Mouse (Mus musculus) stomach, embryonic 16.5 days (tissue): ENCODE measurements around the gene Snd1. TPM values are rescaled to one million over a fixed set of nuclear protein-coding genes. Genes with fewer than 3 reads are reported as not detected.

Experiments
- ATAC-seq: fragments of 200-750 bp; cut with Nextera tagmentation; 2 replicates; pipeline ENCODE4 v1.8.0; 2017; ENCODE audit warnings: moderate number of reproducible peaks, moderate TSS enrichment; ENCODE audit not compliant: insufficient read depth, low FRiP score
- H3K27ac ChIP-seq: fragments of 300-500 bp; sonication (generic); 2 replicates; pipeline ENCODE4 v1.5.1; 2014; ENCODE audit warnings: low read length
- H3K27me3 ChIP-seq: fragments of 300-500 bp; sonication (generic); 2 replicates; pipeline ENCODE4 v1.6.1; 2014; ENCODE audit warnings: low read length, control low read depth, mixed read lengths; ENCODE audit not compliant: control insufficient read depth, insufficient read depth
- H3K36me3 ChIP-seq: fragments of 300-500 bp; sonication (generic); 2 replicates; pipeline ENCODE4 v1.6.1; 2014; ENCODE audit warnings: low read length; ENCODE audit not compliant: control insufficient read depth, insufficient read depth
- H3K4me1 ChIP-seq: fragments of 300-500 bp; sonication (generic); 2 replicates; pipeline ENCODE4 v1.6.1; 2014; ENCODE audit warnings: low read length, control low read depth, mixed read lengths; ENCODE audit not compliant: control insufficient read depth, insufficient read depth
- H3K4me2 ChIP-seq: fragments of 300-500 bp; sonication (generic); 2 replicates; pipeline ENCODE4 v1.6.1; 2014; ENCODE audit warnings: low read depth, low read length, mixed read lengths
- H3K4me3 ChIP-seq: fragments of 300-500 bp; sonication (generic); replicated peaks from 2 replicates; pipeline ENCODE4 v1.5.1; 2014; ENCODE audit warnings: mild to moderate bottlenecking, low read length
- H3K9ac ChIP-seq: fragments of 300-500 bp; sonication (generic); 2 replicates; pipeline ENCODE4 v1.6.1; 2014; ENCODE audit warnings: low read length
- H3K9me3 ChIP-seq: fragments of 300-500 bp; sonication (generic); replicated peaks from 2 replicates; pipeline ENCODE4 v1.6.1; 2016; ENCODE audit warnings: low read length, control low read depth; ENCODE audit not compliant: control insufficient read depth
- WGBS: fragments of 180-500 bp; shearing (Covaris S2); extraction: QIAGEN DNeasy Blood & Tissue Kit; methylation state at CpG from one replicate; pipeline ENCODE4 v1.1.7; 2014; 5-methylcytosine and 5-hydroxymethylcytosine counted together
- polyA plus RNA-seq: library from polyadenylated mRNA; unstranded; fragments of >200 nt; fragmentation: Nextera tagmentation; extraction: Ambion mirVana; gene quantifications from 2 replicates; pipeline ENCODE4 v1.2.1, GENCODE M21; 2015

The Snd1 gene
- polyA plus RNA-seq, 1 experiment from 2014 or later, result 136 TPM

DNA sequence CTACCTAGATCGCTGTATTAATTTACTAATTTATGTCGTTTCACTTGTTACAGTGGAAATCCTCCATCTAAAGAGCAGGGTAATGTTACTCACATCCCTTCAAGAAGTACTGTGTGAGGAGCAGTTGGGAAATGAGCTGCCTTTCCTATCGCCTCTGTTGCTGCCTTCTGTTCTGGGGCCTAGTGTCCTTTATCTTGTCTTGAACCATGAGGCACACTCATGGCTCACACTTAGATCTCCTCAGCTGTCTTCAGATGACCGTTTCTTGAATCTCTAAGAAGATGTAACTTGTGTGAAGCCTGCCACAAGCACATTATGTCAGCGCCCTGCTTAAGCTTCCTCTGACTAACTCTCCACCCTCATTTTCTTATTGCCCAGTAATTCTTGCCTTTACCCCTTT lies 147.0 kb downstream of the Snd1 start:
- Histone ChIP-seq H3K27ac (peak overlapping the region; percentile 24; the same call in 1 of the 2 replicates), H3K27me3 (no peaks in the 10 kb centered on the region), H3K4me3 (no peak overlapping the region), H3K9ac (no peak overlapping the region), H3K9me3 (no peaks in the 10 kb centered on the region), H3K4me1 (peaks cover 22% of the 10 kb centered on the region), H3K36me3 (0 out of 2 replicates have a peak, but pooled peaks cover 3% of the 10 kb centered on the region), H3K4me2 (no peak overlapping the region)
- ATAC-seq, result no peak
- whole genome bisulfite sequencing, result 87% methylated on average over 5 of the region's 5 CpGs

GRCm38 (mm10) chr6:28622522-28622921 lies 147.6 kb downstream of the Snd1 start:
- H3K9ac ChIP-seq, result no peak overlapping the region
- H3K27me3 ChIP-seq, result no peaks in the 10 kb centered on the region
- H3K4me1 ChIP-seq, result peaks cover 22% of the 10 kb centered on the region
- ATAC-seq, result 0 out of 2 replicates have a peak, but pooled peaks have one; percentile 25
- 54% methylated on average over 6 of the region's 6 CpGs for WGBS
- H3K4me2 ChIP-seq, result no peak overlapping the region
- H3K4me3 ChIP-seq, result no peak overlapping the region
- no peak overlapping the region for H3K27ac ChIP-seq
- H3K9me3 ChIP-seq, result no peaks in the 10 kb centered on the region
- H3K36me3 ChIP-seq, result 0 out of 2 replicates have a peak, but pooled peaks cover 6% of the 10 kb centered on the region

DNA sequence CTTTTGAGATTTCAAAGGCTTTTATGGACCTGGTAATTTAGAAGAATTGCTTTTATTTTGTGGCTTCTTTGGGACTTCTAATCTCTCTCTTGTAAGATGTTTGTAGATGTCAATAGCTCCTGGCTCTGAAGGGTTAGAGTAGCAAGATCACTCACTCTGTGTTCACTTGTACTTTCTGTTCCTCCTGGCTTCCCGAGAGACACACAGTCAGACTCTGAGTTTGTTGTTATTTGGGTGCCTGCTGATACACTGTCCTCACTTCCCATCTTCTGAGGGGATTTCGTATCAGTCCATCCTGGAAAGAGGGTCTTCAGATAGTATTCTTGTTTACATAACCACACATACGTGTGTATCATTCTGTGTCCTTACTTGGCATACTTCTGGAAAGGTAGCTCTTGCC lies 148.0 kb downstream of the Snd1 start:
- Histone ChIP-seq H3K4me3 (no peak overlapping the region), H3K27me3 (no peaks in the 10 kb centered on the region), H3K4me1 (peaks cover 19% of the 10 kb centered on the region), H3K27ac (no peak overlapping the region; the same call in 1 of the 2 replicates), H3K9ac (no peak overlapping the region), H3K9me3 (no peaks in the 10 kb centered on the region), H3K4me2 (no peak overlapping the region), H3K36me3 (0 out of 2 replicates have a peak, but pooled peaks cover 6% of the 10 kb centered on the region)
- ATAC-seq, result no peak
- WGBS, result 80% methylated on average over 3 of the region's 3 CpGs

DNA sequence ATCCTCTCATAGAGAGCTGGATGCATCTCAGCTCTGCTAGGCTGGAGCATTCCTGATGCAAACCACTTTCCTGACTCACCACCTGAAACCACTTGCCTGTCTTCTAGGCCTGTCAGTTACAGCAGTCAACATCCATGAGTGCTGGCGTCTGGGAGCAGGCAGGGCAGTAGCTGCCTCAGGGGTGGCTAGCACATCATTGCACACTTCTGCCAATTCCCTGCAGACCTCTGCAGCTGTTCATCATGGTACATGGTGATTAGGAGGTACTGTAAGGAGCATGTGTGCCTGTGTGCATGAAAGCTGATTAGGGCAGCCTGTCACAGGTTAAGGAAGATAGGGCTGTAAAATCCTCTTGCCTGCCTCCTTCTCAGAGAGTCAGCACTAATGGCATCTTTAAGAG lies 153.5 kb downstream of the Snd1 start:
- Histone ChIP-seq H3K4me2 (no peak overlapping the region), H3K27me3 (no peaks in the 10 kb centered on the region), H3K36me3 (0 out of 2 replicates have a peak, but pooled peaks cover 6% of the 10 kb centered on the region), H3K9ac (no peak overlapping the region), H3K27ac (no peak overlapping the region), H3K4me3 (no peak overlapping the region), H3K4me1 (peaks cover 7% of the 10 kb centered on the region; the same call in 1 of the 2 replicates), H3K9me3 (no peaks in the 10 kb centered on the region)
- 55% methylated on average over 1 of the region's 1 CpGs for whole genome bisulfite sequencing
- no peak for ATAC-seq

DNA sequence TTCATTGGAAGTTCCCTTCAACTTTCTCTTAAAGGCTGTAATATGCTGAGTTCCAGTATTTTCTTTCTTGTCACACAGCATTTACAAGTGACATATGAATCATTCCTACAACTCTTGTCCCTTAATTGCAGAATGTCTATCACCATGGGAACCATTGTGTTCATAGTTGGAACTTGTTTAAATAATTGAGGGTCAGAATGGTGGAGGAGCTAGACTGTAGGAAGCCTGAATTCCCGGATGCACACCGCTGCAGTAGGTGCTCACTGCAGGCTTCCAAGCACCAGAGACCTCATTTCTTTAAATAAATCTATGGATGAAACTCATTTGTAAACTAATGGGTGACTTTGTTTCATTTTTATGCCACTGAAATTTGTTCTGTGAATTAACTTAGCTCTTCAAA lies 154.9 kb downstream of the Snd1 start:
- no peaks in the 10 kb centered on the region for H3K27me3 ChIP-seq
- ATAC-seq, result no peak
- no peak overlapping the region for H3K9ac ChIP-seq
- H3K27ac ChIP-seq, result no peak overlapping the region
- H3K4me3 ChIP-seq, result no peak overlapping the region
- peaks cover 7% of the 10 kb centered on the region; the same call in 1 of the 2 replicates for H3K4me1 ChIP-seq
- H3K36me3 ChIP-seq, result 0 out of 2 replicates have a peak, but pooled peaks cover 6% of the 10 kb centered on the region
- no peaks in the 10 kb centered on the region for H3K9me3 ChIP-seq
- no peak overlapping the region for H3K4me2 ChIP-seq
- WGBS, result 61% methylated on average over 2 of the region's 2 CpGs

DNA sequence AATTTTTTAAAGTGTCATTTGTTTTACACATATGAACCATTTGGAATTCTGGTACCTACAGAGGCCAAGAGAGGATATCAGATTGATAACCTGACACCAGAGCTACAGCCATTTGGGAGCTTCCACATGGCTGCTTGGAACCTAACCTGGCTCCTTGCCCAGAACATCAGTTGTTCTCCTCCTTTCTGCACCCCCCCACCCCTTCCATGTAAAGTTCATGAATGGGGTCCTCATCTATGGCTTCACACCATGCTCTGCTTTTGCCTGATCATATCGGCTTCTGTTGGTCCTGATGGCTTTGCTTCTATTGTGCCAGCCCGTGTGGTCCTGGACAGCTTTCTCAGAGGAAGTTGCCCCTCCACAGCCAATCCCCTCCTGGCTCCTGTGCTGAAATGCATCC lies 156.0 kb downstream of the Snd1 start:
- no peaks in the 10 kb centered on the region for H3K27me3 ChIP-seq
- H3K4me1 ChIP-seq, result peaks cover 7% of the 10 kb centered on the region; the same call in 1 of the 2 replicates
- H3K4me3 ChIP-seq, result no peak overlapping the region
- no peak overlapping the region for H3K4me2 ChIP-seq
- no peak overlapping the region for H3K27ac ChIP-seq
- no peaks in the 10 kb centered on the region for H3K9me3 ChIP-seq
- no peak for ATAC-seq
- H3K36me3 ChIP-seq, result 0 out of 2 replicates have a peak, but pooled peaks cover 6% of the 10 kb centered on the region
- no peak overlapping the region for H3K9ac ChIP-seq
- WGBS, result 71% methylated on average over 2 of the region's 2 CpGs

GRCm38 (mm10) chr6:28633120-28633519 lies 158.2 kb downstream of the Snd1 start:
- Histone ChIP-seq H3K27me3 (no peaks in the 10 kb centered on the region), H3K36me3 (no peaks in the 10 kb centered on the region), H3K9ac (no peak overlapping the region), H3K27ac (no peak overlapping the region), H3K4me2 (no peak overlapping the region), H3K4me1 (peaks cover 7% of the 10 kb centered on the region; the same call in 1 of the 2 replicates), H3K4me3 (no peak overlapping the region), H3K9me3 (no peaks in the 10 kb centered on the region)
- no peak for ATAC-seq
- WGBS, result 50% methylated on average over 2 of the region's 2 CpGs

DNA sequence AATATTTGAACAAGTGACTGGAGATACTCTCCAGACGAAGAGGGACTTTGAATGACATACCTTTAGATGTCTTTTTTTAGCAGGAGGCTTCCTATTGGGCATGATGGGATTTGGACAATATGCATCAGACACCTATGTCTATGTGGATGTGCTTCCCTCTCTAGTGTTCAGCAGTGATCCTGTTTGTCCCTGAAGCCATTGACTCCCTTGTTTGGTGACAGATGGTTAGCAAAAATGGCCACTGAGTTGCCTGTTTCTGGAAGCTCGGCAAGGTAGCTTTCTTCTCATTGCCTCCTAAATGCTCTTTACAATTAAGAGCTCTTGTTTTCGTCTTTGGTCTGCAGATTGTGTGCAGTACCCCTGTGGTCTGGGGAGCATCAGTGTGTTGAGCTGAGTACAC lies 158.7 kb downstream of the Snd1 start:
- Histone ChIP-seq H3K36me3 (no peaks in the 10 kb centered on the region), H3K27me3 (no peaks in the 10 kb centered on the region), H3K27ac (no peak overlapping the region), H3K4me2 (no peak overlapping the region), H3K9me3 (no peaks in the 10 kb centered on the region), H3K4me3 (no peak overlapping the region), H3K4me1 (peaks cover 7% of the 10 kb centered on the region; the same call in 1 of the 2 replicates), H3K9ac (no peak overlapping the region)
- no peak for ATAC-seq
- WGBS, result 63% methylated on average over 3 of the region's 3 CpGs

DNA sequence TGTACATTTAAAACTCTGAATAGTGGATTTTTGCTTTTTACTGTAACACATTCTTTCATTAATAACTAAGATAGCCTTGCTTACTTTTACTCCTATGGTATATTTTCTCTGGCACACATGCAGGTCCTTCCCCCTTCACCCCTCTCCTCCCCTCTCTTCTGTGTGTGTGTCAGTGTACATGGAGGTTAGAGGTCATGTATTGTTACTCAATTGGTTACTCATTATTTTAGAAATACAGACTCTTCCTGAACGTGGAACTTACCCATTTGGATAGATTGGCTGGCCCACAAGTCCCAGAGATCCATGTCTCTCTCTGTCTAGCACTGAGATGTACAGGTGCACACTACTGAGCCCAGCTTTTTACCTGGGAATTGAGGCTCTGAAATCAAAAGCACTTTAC lies 160.2 kb downstream of the Snd1 start:
- H3K4me2 ChIP-seq, result no peak overlapping the region
- 30% methylated on average over 1 of the region's 1 CpGs for WGBS
- no peak overlapping the region for H3K4me3 ChIP-seq
- H3K9ac ChIP-seq, result no peak overlapping the region
- no peaks in the 10 kb centered on the region for H3K9me3 ChIP-seq
- H3K27ac ChIP-seq, result no peak overlapping the region
- no peaks in the 10 kb centered on the region for H3K27me3 ChIP-seq
- ATAC-seq, result no peak
- H3K4me1 ChIP-seq, result 0 out of 2 replicates have a peak, but pooled peaks cover 3% of the 10 kb centered on the region
- H3K36me3 ChIP-seq, result no peaks in the 10 kb centered on the region
